Mouse (Mus musculus) heart, postnatal 14 days (tissue): ENCODE results near the gene Gm20843. TPM values are rescaled to one million over a fixed set of nuclear protein-coding genes. Genes with fewer than 3 reads are reported as not detected.
"Not testable (repeated sequence)": the region's sequence is repeated elsewhere in the genome, so short reads cannot be mapped to it uniquely, and the experiment has no call there.

Experiments
- DNase-seq, 2 experiments: peaks; one replicate each; pipeline ENCODE4 v3.0.0; 2021 to 2022
- intact Hi-C: fragments of 180-260 bp; cut with DNase I; formaldehyde crosslinking; loops from one replicate; pipeline ENCODE4 v1.15.1; 2025
- long read RNA-seq, 2 experiments: library from polyadenylated mRNA; stranded (forward); transcript quantifications; one replicate each; pipeline ENCODE4 v2.0.0; 2021
- total RNA-seq, 2 experiments: library from RNA; stranded (reverse); gene quantifications; 2 replicates each; pipeline ENCODE4 v1.2.3; 2021

The Gm20843 gene
- total RNA-seq, result not detected
- long read RNA-seq, experiment 1, result 0 reads
- long read RNA-seq, experiment 2, result 0 reads

- intact Hi-C loops, DNase-seq: not testable (repeated sequence)
These were observed at the start of gene Gm20843 for GRCm38 (mm10) chrY:72247018-72247417. Gm20843 (minus strand) TSS chrY:72247118.
